Mouse (Mus musculus): ENCODE results near the gene Utp14a. TPM values are rescaled to one million over a fixed set of nuclear protein-coding genes. Genes with fewer than 3 reads are reported as not detected.

Gene Utp14a
- 12.4 TPM for polyA plus RNA-seq (2014; fragmentation: Illumina TruSeq; extraction: RNeasy Lipid Tissue Mini Kit (QIAGEN cat#74804); ENCODE audit: low read depth, low replicate concordance)

GRCm38 (mm10) chrX:48256468-48257007, at the start of gene Utp14a:
Gene Utp14a, plus strand, starts transcription at chrX:48256862.

DNA sequence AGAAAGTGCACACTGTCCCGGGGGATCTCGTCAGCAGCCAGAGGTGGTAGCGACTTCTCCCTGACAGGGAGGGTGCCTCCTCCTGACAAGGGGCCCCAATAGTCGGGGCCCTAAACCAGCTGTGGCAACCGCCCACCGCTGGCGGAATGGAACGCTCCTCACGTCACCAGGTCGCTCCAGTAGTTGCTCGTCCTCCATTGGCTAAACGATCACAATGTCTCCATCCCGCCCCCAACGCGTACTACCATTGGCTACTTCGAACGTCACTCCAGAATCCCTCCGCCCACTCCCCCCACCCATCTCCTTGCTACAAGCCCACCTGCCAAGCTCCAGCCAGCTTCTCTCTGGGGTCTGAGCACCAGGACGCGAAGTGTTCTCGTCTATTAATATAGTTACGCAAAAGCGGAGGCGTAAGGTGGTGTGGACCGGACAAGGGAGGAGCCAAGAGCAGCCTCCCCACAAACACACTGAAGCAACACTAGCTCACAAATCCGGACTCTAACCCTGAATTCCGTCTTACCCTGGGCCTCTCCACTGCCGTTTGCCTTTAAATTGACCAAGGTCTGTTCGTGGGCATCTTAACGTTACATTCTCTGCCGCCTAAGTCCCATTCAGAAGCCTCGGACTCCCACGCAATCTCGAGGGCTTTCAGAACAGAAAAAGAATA, 48.0 kb upstream of the Utp14a start, which contains the start of gene Zdhhc9:
Gene Zdhhc9 (minus strand): TSS at position 360 of the 667 bp plus-strand sequence.

Other genes starting within 250 kb of the Utp14a start
- 2.9 TPM for gene Apln, start 222.0 kb upstream of the Utp14a start, polyA plus RNA-seq (2014; fragmentation: Illumina TruSeq; extraction: RNeasy Lipid Tissue Mini Kit (QIAGEN cat#74804); ENCODE audit: low read depth, low replicate concordance)
- 2.3 TPM for gene Xpnpep2, start 148.1 kb upstream of the Utp14a start, polyA plus RNA-seq (2014; fragmentation: Illumina TruSeq; extraction: RNeasy Lipid Tissue Mini Kit (QIAGEN cat#74804); ENCODE audit: low read depth, low replicate concordance)
- 4.9 TPM for gene Sash3, start 110.4 kb upstream of the Utp14a start, polyA plus RNA-seq (2014; fragmentation: Illumina TruSeq; extraction: RNeasy Lipid Tissue Mini Kit (QIAGEN cat#74804); ENCODE audit: low read depth, low replicate concordance)
- 17.3 TPM for gene Zdhhc9, start 48.0 kb upstream of the Utp14a start, polyA plus RNA-seq (2014; fragmentation: Illumina TruSeq; extraction: RNeasy Lipid Tissue Mini Kit (QIAGEN cat#74804); ENCODE audit: low read depth, low replicate concordance)
- 5.8 TPM for gene Bcorl1, start 84.5 kb downstream of the Utp14a start, polyA plus RNA-seq (2014; fragmentation: Illumina TruSeq; extraction: RNeasy Lipid Tissue Mini Kit (QIAGEN cat#74804); ENCODE audit: low read depth, low replicate concordance)
- 5.7 TPM for gene Elf4, start 206.3 kb downstream of the Utp14a start, polyA plus RNA-seq (2014; fragmentation: Illumina TruSeq; extraction: RNeasy Lipid Tissue Mini Kit (QIAGEN cat#74804); ENCODE audit: low read depth, low replicate concordance)